Mouse (Mus musculus): Measurements from ENCODE around the gene Foxk1.

Gene Foxk1

DNA sequence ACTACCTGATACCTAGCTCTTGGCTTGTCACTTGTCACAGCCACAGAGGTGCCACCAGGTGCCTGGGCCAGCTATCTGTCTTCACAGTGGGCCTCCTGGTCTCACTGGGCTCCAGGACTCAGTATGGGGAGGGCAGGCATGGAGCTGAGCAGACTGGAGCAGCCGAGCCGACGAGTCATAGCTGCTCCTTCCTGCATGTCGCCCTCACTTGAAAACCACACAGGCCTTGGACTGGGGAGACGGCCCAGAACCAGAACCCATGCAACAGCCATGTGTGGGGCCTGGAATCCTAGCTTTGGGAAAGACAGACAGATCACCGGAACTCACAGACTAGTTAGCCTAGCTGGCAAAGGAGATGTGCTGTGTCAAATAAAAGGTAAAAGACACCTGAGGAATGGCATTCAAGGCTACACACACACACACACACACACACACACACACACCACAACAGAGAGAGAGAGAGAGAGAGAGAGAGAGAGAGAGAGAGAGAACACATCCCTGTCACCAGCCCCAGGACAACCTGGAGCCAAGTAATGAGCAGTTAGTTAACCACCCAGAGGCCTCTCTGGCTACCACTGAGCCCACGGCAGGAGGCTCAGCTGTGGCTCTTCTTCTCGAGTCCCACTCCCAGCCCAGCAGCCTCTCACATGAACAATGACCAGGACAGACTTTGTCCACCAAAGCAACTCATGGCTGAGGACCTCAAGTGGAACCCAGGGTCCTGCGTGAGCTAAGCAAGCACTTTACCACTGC, 88.8 kb downstream of the Foxk1 start:
- no peak for DNase-seq

DNA sequence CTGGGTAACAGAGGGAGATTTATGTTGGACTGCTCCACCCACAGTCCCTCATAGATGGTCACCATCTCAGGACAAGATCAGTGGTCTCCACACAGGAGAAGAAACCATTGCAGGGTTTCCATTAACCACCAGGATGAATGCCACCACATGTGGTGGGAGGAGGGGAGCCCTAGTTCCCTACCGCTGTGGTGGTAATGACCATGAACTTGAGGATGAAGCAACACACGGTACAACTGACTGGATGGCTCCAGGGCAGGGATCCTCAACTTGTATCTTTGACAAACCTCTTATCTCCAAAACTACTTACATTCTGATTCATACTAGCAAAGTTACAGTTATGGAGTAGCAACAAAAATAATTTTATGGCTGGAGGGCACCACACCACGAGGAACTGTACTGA, 92.0 kb downstream of the Foxk1 start:
- DNase-seq = no peak

DNA sequence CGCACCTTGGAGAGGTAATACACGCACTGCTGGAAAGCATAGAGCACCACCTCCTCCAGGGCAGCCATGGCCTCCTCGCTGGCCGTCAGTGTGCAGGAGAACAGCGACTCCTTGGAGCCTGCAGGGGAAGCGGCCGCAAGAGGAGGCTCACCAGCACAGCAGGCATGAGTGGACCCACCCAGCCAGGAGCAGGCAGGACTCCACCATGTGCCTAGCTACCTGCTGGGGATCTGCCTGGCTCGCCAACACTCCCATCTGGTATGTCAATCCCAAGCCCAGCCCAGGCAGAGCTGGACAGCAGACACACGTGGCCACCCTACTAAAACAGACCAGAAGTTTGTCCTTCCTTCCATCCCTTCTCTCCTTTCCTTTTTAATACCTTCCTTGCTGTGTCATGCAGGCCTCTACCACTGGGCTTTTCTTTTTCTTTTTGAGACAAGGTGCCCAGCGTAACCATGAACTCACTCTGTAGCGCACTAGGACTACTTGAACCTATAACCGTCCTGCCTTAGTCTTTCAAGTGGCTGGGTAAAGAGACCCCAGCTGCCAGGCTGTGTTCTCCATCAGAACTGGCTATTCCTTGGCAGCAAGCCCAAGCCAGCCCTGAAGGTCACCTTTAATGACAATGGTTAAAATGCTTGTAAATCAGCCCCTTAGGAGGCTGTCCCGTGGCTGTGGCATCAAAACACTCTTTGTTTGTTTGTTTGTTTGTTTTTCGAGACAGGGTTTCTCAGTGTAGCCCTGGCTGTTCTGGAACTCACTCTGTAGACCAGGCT, 94.2 kb downstream of the Foxk1 start:
- peak; percentile 70 to 81 for DNase-seq

- peak; percentile 55 to 56 for DNase-seq
These were observed 97.7 kb downstream of the Foxk1 start for GRCm38 (mm10) chr5:142498964-142499363.

- DNase-seq = no peak
These were observed 99.6 kb downstream of the Foxk1 start for GRCm38 (mm10) chr5:142500918-142501317.

DNA sequence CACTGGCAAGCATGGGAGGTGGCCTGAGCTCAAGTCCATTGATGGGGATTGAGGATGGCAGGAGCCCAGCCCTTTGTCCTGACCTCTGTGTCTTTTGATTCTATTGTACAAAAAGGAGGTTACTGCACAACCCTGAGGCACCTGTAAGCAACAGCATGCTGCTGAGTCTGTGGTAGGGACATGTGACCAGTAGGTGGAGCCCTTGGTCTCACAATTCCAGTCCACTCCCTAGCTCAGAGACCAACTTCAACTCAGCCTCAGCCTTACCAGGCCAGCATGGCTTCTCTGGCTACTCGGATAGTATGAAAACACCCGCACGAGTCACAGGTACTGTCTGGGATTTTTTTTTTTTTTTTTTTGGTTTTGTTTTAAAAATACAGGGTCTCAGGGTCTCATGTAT, 101.1 kb downstream of the Foxk1 start:
- peak; percentile 90 to 91 for DNase-seq

GRCm38 (mm10) chr5:142504175-142504574, 102.9 kb downstream of the Foxk1 start:
- no peak for DNase-seq

- no peak for DNase-seq
These were observed 104.6 kb downstream of the Foxk1 start for GRCm38 (mm10) chr5:142505695-142506423.

DNA sequence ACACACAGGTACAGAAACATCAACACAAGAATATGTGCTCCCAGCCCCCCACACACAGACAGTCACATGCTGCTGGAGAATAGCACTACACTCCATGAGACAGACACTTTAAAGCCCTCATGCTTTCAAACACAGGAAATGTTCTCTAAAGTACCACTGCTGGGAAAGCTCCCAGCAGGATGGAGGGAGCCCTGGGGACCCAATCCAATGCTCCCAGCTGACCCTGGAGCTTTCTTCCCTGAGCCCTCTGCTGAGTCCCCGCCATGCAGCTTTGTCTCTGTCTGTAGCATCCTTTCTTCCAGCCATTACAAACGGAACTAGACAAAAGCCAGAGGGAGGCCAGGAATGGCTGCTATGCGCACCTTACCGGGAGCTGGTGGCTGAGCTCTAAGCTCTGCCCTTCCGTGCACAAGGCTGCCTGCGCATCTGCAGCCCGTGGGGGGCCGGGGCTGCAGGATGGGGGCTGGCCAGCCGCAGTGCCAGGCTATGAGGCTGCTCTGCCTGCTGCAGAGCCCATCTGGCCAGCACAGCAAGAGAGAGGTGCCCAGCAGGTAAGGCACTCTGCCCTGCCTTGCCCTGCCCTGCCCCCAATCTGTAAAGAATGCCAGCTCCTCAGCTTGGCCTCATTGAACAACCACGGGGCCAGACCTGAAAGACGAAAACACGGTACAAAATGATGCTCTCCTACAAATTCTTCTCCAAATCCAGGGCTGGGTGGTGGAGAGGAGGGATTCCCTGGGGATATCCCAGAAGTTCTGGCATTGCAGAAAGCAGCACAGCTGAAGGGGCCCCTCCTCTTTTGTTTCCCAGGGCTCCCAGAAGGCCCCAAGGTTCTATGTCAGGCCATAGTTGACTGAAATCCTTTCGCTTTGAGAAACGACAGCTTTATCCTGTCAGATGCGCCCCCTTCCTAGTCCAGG, 108.1 kb downstream of the Foxk1 start:
- peak; percentile 83 to 84 for DNase-seq

DNA sequence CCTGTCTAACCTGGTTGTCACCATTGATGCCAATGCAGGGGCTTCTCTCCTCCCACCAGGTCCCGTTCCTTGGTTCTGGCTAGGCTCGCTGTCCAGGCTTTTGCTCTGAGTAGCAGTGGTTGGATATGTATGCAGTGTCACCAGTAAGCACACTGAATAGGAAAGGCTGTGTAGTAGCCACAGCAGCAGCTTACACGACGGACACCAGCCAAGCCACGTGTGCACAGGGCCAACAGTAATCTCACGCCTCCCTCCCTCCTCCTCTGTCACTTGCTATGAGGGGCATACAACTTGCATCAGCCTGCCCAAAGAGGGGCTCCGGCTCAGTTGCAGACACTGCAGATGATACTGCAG, 108.7 kb downstream of the Foxk1 start:
- DNase-seq = no peak

Measured in cerebellum, adult 18-20 months (tissue).